Mouse (Mus musculus) embryo, embryonic 9.5 days (tissue): ENCODE measurements around the gene Tpr.

Source experiments
- DNase-seq: peaks from one replicate; pipeline ENCODE4 v3.0.0-alpha.2; 2017; ENCODE audit errors: extremely low spot score

The Tpr gene

GRCm38 (mm10) chr1:150392638-150393487 lies at the start of gene Tpr, which contains the start of gene Odr4:
TSS of gene Tpr (plus strand) at chr1:150392838.
TSS of gene Odr4 (minus strand) at chr1:150393080.
- DNase-seq, result peak; percentile 99

GRCm38 (mm10) chr1:150360864-150361263 lies 31.8 kb upstream of the Tpr start:
- no peak for DNase-seq

DNA sequence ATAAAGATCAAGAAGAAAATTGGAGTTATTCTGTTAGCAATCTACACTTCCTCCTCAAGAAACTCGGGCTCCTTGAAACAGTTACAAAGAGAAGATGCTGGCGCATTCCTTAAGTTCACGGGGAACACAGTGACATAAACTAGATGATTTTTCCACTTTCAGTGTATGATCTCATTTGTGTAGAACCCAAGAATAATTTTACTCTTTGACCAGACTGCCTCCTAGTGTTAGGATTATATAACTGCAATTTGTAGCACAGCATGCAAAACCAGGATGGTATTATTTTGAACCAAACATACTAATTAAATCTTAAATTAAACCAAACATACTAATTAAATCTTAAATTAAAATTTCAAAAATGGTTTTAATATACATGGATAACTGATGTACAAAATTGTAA lies 19.7 kb upstream of the Tpr start:
- DNase-seq, result no peak

DNA sequence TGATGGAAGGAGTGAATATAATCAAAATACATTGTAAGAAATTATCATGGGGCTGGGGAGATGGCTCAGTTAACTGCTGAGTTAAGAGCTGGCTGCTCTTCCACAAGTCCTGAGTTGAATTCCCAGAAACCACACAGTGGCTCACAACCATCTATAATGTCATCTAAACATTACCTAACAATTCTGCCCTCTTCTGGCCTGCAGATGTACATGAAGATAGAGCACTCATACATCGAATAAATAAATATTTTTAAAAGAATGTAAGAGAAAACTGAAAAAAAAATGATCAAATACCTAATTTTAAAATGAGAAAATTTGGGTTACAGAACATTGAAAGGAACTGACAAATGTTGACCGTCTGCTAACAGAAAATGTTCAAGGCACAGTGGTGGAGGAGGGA lies 18.4 kb upstream of the Tpr start:
- DNase-seq, result no peak

- no peak for DNase-seq
Observed at GRCm38 (mm10) chr1:150384138-150384537, 8.5 kb upstream of the Tpr start.

- no peak for DNase-seq
Observed at GRCm38 (mm10) chr1:150387572-150387971, 5.1 kb upstream of the Tpr start.

DNA sequence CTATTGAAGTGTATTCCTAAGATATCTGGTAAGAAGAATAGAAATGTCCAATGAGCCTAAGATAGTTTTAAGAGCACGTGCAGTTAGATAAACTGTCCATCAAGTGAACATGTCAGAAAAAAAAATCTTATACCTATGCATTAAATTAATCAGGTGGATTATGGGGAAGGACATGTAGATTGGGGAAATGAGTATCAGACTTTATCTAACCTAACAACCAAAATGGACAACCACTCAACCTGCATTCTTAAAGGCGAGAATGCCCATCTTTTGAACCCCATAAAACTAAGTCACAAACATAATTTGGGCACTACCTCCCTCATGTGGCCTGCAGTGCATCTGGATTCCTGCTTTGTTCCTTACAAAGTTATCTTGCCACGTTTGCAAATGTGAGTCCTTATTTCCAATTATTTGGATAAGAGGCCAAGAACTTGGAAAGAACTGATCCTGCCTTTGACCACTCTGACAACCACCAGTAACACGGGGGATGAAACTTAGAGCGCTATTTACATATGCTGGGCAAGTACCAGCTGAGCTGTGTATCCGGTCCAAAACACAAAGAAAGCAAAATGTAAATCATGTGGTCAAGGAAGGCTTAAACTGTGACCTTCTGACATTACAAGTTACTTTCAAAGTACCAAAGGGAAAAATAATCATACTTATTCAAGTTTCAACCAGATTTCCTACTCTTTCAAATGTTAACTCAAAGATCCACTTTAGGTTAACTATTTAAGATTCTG lies 3.1 kb upstream of the Tpr start:
- DNase-seq, result no peak

DNA sequence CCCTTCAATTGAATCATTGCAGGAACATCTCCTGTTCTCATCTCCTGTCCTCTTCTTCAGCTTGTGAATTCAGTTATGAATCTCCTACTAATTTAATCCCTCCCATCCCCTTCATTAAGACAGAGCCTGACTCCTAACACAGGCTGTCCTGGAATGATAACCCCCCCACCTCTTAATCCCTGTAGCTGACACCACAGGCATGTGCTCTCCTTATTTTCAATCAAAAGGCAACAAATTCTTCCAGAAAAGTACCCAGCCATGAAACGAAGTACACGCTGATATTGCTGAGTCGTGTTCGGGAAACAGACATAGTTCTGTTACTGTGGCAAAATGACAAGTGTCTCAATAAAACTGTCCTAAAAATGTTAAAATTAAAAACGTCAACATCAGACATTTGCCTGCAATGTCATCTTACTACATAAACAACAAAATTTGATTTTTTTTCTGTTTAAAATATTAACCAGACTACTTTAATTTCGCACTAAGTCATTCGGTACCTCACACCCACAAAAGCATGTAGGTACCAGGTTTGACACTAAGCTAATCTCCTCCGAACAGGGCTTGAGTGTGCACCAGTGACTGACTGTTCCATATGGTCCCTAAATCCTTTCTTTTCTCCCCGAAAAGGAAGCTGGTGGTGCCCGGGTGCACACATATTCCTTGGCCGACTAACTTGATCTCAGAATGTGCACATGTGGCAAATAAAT lies 554 bp upstream of the Tpr start:
- no peak for DNase-seq

DNA sequence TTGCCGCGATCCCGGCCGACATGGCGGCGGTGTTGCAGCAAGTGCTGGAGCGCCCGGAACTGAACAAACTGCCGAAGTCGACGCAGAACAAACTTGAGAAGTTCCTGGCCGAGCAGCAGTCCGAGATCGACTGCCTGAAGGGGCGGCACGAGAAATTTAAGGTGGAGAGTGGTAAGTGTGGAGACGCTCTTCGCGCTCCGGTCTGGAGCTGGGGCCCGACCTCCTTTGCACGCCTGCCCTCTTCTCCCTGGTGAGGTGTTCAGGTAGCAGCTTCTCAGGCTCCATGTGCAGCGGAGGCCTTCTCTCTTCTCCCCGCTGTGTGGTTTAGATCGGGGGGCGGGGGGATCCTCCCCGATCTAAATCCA lies 832 bp downstream of the Tpr start:
- DNase-seq, result no peak

DNA sequence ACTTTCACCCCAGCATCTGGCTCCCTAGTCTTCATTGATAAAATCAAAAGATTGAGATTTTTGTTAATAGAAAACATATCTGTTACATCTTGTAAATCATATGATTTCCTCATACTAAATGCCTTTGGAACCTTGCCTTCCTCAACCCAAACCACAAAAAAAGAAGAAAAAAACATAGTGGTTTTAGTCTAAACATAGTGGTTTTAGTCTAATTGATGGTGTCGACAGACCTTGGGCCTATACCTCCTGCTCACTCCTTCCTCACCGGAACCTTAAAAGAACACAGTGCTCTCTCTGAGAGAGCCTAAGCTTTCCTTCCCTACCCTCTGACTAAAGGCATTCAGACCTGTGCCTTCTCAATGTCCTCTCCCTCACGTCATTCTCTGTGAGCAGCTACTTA lies 3.4 kb downstream of the Tpr start:
- DNase-seq, result no peak

GRCm38 (mm10) chr1:150403914-150404313 lies 11.3 kb downstream of the Tpr start:
- no peak for DNase-seq

DNA sequence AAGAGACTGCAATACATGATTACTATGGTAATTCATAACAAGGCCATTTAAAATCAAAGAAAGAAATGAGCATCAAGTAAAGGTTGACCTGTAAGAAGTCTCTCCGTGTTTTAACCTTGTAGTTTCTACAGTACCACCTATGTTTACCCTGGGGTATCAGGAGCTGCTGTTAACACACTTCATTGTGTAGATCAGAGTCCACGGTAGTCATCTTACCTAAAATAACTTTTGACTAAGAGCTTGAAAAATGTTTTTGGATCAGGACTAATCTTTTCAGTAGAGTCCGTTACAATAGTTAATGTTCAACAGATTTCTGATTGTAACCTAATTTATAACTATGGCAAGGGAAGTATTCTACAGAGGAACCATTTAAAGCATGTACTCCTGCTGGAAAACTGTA lies 11.9 kb downstream of the Tpr start:
- no peak for DNase-seq

- DNase-seq, result no peak
Observed at GRCm38 (mm10) chr1:150407285-150407684, 14.6 kb downstream of the Tpr start.

DNA sequence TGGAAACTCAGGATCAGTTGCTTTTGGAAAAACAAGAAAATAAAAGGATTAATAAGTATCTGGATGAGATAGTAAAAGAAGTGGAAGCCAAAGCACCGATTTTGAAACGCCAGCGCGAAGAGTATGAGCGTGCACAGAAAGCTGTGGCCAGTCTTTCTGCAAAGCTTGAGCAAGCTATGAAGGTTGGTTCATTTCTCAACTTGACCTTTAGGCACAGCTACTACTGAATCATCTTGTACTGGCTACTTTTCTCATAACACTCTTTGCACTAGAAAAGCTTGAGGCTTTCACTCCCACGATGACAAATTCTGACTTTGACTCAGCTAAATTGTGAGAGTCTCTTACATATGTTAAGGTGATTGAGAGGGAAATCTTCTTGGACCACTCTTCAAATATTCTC lies 17.4 kb downstream of the Tpr start:
- DNase-seq, result no peak

DNA sequence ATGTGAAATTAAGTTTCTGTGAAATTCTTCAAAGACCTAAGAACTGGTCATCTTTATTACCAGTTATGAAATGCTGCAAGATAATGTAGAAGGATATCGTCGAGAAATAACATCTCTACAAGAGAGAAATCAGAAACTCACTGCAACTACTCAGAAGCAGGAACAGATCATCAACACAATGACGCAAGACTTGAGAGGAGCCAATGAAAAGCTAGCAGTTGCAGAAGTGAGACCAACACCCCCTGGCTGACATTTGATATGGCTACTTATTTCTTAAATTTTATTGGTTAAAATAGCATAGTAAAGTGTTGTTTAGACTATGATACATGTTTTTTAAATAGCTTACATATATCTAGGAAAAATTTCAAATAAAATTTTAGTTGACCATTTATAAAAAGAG lies 23.4 kb downstream of the Tpr start:
- DNase-seq, result no peak

DNA sequence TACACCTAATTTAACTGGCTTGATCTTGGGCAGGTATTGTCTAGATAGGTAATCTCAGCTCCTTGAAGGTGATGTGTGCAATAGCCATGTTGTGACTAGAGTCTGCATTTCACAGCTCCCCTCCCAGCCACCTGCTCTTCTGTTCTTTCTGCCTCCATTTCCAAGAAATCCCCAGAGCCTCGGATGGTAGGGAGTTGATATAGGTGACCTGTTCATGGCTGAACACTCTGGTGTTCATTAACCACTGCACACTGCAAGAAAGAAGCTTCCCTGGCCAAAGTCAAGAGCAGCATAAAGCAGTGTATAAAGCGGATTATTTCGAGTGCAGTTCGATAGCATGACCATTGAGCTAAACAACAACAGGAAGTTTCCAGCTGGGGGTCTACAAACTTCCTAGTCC lies 25.8 kb downstream of the Tpr start:
- DNase-seq, result no peak

DNA sequence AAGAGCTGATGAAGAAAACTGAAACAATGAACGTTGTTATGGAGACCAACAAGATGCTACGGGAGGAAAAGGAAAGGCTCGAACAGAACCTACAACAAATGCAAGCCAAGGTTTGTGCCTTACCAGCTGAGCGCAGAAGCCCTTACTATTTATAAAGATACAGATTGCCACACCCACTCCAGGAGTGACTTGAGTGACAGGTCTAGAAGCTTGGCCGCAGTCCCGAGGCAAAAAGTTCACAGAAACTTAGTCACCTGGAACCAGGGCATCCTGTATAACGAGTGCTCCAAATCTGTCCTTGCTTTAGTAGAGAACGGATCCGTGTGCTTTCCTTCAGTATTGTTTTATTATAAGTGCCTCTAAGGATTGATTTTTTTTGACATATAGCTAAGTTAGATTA lies 33.0 kb downstream of the Tpr start:
- no peak for DNase-seq

DNA sequence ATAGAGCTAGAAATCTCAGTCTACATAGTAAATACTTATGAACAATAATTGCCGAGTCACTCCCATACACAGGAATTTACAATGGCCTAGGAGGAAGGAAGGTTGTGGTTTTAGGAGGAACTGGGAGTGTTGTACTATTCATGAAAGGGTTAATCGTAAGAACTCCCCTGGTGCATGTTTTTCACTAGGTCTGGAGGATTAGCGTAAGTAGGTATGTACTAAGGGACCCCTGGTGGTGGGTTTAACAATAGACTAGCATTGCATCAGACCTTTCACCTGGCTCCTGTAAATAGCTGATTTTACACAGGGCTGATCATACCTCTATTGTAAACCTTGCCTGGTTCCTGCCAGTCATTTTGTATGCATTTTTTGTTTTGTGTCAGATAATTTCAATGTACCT lies 33.6 kb downstream of the Tpr start:
- no peak for DNase-seq

- DNase-seq, result no peak
Observed at GRCm38 (mm10) chr1:150438641-150439040, 46.0 kb downstream of the Tpr start.

GRCm38 (mm10) chr1:150441731-150442130 lies 49.1 kb downstream of the Tpr start:
- no peak for DNase-seq

DNA sequence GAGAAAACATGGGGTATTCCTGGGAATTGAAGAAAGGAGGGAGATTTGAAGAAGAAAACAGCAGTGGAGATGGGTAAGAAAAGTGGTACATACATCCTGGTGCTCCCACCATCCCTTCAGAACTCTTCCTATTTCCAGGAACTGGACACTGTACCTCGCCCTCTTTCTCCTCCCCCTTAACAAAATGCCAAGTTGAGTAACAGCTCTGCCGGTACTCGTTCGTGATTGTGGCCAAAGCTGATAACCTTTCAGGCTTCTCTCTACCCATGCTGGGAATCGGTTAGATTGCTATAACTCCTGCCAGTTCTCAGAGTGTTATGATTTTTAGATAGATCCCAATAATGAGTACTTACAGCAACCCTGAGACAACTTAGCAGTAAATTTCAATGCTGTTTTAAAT lies 66.3 kb downstream of the Tpr start:
- DNase-seq, result no peak

DNA sequence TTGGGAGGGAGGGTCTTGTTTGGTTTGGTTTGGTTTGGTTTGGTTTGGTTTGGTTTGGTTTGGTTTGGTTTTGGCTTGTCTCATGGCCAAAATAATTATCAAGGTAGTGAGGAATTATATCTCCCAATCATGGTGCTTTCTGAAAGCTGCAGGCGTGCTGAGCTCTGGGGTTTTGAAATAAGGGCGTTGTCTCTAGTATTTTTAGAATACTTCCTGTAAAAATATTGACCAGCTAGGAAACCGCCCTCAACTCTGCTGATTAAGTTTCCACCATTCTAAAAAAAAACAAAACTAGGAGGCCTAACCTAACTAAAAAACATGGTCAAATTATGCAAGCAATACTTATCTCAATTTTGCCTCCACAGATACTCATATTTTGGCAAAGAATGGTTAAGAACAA lies 67.0 kb downstream of the Tpr start:
- no peak for DNase-seq

DNA sequence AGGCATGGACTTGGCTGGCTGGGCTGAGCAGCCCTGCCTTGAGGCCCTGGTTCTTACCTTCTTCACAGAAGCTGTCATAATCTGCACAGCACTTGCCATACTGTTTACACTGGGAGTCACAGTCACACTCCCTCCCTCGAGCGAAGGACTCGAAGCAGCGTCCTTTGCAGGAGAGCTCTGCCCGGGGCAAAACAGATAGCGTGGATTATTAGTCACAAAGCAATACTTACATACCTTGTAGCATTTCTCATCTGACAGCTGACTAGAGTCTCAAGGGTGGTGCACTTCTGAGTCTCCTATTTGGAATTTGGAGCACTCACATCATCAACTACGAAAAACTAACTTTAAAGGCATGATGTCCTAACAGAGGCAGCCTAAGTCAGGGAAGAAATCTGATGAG lies 68.0 kb downstream of the Tpr start:
- no peak for DNase-seq
